Mouse (Mus musculus) bone marrow macrophage, adult 2 months (primary cell): ENCODE measurements at regions not wholly inside any gene's neighbourhood (a gene's known extent, or its start where the extent isn't known, plus 50 kb on each side); places are given as distances from the start of the nearest gene placed in this dataset.

Experiments used
- CTCF ChIP-seq: IDR thresholded peaks from 2 replicates; pipeline ENCODE4 v1.5.1; 2012; ENCODE audit warnings: low read depth, mild to moderate bottlenecking, low read length, moderate library complexity
- POLR2A ChIP-seq: IDR thresholded peaks from 2 replicates; pipeline ENCODE4 v1.6.1; 2012; ENCODE audit warnings: mild to moderate bottlenecking, low read depth, low read length, borderline replicate concordance

GRCm38 (mm10) chr5:43087907-43088387, 145.0 kb upstream of the Cpeb2 start:
- no peak for TF ChIP-seq CTCF
- no peak for TF ChIP-seq POLR2A
